Mouse (Mus musculus) layer of hippocampus, postnatal 36 days (tissue): ENCODE measurements around the gene Scn10a. TPM values are rescaled to one million over a fixed set of nuclear protein-coding genes. Genes with fewer than 3 reads are reported as not detected.

Experiments used
- DNase-seq, 2 experiments: peaks; one replicate each; pipeline ENCODE4 v3.0.0; 2022
- total RNA-seq, 2 experiments: library from RNA; stranded (reverse); gene quantifications; 2 replicates each; pipeline ENCODE4 v1.2.3; 2021

The Scn10a gene
- total RNA-seq, 2 experiments from 2014 or later, result not detected

DNA sequence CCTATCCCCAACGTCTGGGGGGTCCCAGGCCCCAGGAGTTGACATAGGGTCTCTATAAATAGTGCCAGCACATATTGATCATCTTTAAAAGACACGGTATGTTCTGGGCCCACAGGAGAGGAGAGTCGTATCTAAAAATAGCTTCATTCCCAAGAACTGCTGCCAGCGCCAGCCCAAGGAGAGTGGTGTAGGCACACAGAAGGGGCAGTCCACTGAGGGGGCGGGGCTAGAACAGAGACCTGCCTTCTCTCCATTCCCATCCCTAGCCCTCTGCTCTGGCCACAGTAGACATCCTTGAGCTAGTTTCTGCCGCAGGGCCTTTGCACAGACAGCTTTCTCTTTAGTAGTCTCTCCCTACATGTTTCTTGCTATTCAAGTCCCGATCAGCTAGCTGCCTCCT lies 144.8 kb downstream of the Scn10a start:
- DNase-seq, result no peak

DNA sequence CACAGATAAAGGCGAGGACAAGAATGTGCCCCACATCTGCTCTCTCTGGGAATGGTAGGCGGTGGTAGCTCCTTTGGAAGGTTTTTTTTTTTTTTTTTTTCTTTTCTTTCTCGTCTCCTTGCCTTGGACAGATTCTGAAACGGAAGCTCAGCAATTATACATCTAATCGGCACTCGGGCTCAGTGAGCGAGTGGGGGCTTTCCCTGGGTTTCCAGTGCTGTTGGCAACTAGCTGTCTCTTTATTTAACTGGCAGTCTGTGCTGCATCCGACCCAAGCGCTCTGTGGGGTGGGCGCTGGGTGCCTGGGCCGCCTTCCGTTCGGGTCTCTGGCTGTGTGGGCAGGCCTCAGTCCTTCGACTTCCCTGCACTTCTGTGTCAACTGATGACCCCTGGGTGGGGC lies 146.1 kb downstream of the Scn10a start:
- DNase-seq, result no peak

DNA sequence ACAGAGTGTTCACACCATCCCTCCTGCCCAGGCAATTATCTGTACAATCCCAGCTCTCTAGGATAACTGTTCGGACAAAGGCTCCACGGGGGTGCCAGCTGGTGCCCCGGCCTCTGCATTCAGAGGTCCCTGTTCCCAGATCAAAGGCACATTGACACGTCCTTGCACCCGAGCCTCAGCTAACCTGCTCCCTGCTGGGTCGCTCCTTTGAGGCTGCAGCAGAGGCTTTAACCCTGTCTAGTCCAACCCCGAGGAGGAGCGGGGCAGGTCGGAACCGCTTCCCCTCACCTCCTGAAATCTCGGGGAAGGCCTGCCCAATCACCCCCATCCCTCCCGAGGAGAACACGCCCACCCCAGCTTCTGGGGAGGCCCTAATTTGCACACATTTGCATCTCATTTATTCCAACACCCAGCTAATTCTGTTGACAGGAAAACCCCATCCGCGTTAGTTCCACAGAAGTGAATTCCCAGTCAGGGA lies 147.7 kb downstream of the Scn10a start:
- no peak for DNase-seq

DNA sequence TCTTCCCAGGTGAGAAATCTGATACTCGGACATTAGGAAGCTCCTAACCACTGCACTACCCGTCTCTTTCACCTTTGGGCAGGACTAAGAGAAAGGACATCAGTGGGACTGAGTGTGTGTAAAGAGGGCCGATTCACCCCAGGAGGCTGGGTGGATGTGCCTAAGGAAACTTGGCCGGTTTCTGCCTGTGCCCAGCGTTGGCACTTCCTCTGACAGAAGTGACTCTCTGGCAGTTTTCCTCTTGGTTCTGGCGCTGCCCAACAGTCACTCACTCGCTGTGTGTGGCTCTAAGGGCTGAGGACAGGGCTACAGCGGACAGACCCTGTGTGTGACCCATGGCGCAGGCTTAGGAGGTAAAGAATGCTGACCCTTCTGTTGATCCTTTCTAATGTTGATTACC lies 148.5 kb downstream of the Scn10a start:
- no peak for DNase-seq

DNA sequence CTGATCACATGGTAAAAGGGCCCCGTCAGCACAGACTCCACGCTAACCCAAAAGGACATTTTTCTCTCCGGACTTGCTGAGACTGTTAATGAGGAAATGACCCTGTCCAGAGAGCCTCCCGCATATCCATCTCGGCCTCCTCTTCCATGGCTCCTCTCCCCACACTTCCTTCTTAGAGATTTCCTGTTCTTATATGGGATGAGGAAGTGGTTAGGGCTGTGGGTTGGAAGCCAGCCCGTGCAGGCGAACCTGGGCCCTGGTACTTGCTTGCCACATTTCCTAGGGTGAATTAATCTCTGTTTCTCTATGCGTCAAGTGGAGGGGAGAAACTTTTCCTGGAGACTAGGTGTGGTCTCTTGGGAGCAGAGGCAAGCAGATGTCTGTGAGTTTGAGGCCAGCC lies 150.4 kb downstream of the Scn10a start:
- DNase-seq, result no peak

DNA sequence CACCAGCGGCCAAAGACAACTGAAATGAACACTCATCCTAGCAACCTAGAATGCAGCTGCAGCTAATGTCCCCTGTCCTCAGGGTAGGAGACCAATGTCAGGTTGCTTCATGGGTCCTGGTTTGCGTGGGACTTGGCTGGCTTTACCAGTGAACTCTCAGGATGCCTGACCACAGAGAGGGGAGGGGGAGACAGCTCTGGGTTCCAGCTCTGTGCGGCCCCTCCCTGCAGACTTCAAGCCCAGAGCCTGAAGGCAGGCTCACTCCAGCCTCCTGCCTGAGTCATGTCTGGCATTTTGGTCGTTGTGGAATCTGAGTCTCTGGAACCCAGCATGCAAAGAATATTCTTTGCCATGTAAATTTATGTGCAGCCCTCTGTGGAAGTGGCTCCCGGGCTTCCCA lies 151.3 kb downstream of the Scn10a start:
- DNase-seq, result no peak

DNA sequence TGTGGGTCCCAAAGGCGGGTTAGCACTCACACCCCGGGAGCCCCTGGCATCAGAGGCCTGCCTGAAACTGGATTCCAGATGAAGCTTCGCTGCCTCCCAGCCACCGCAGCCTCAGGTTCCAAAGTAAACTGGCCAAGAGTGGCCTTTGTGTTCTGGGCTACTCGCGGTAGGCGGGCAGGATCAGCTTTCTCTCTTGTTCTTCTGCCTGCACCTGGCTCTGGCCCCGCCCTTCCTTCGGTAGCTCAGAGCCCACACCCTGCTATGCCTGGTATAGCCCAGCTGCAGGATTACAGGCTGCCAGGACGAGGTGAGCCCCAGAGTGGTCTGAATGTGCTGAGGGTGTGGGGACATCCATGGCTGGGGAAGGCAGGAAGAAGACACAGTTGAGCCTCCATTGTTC lies 152.9 kb downstream of the Scn10a start:
- no peak for DNase-seq

DNA sequence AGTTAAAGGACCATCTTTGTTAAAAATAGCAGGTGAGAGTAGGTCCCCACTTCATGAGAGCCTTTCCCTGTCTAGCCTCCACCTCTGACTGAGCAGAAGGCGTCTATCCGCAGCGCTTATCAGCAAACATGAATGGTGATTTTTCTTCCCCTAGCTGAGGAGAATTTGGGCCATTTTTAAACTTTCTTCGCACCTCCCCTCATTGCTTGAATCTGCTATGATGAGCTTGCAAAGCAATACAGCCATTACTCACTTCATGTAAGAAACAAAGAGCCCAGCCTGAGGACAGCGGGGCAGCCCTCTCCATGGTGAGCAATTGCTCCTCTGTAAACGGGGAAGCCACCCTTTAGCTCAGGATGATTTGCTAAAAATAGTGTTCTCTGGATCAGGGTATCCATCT lies 154.3 kb downstream of the Scn10a start:
- no peak for DNase-seq

DNA sequence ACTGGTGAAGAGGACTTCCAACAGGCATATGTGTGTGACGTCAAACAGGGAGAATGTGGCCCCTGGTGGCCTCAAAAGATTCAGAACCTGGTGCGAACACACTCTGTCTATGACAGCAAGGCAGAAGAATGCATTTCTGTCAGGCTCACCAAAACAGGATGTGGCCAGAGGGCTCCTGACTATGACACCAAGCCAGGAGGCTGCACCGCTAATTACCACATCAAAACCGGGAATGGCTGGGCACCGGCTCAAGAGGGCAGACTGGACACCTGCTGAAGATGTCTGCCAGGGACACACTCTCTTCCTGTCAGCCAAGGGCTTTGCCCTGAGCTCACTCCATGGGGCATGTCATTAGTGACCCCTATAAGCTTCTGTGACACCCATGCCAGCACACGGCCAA lies 155.5 kb downstream of the Scn10a start:
- DNase-seq, result no peak

DNA sequence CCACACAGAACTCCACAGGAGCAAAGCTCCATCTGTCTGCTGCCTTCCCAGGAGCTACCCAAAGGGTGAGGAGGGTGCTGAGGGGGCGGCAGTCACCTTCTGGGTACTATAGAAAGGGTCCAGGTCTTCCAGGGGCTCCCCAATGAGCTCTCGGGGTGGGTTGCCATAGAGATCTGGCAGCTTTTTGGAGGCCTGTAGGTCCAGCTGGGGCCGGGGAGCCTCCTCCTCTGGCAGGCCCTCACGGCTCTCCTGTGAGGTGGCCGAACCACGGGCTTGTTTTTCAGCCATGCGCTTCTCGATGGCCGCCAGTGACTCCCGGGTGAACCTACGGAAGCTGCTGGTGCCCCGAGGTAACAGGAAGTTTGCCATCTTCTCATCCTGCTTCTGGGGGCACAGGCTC lies 156.9 kb downstream of the Scn10a start:
- no peak for DNase-seq

DNA sequence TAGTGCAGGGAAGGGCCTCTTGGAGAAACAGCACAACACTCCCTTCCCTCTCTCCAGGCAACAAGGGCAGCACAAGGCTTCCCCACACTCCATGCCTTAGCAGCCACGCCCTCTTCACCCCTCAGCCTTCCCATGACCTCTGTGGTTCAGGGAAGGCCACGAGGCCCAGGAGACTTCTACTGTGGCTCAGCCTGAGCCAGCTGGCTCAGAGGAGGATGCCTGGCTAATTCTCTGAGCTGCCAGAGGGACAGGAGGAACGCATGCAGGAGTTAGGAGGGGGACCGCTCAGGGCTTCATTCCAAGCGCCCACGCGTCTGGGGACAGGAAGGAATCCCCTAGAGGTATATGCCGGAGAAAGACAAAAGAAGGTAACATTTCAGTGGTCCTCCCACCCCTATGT lies 157.4 kb downstream of the Scn10a start:
- no peak for DNase-seq

DNA sequence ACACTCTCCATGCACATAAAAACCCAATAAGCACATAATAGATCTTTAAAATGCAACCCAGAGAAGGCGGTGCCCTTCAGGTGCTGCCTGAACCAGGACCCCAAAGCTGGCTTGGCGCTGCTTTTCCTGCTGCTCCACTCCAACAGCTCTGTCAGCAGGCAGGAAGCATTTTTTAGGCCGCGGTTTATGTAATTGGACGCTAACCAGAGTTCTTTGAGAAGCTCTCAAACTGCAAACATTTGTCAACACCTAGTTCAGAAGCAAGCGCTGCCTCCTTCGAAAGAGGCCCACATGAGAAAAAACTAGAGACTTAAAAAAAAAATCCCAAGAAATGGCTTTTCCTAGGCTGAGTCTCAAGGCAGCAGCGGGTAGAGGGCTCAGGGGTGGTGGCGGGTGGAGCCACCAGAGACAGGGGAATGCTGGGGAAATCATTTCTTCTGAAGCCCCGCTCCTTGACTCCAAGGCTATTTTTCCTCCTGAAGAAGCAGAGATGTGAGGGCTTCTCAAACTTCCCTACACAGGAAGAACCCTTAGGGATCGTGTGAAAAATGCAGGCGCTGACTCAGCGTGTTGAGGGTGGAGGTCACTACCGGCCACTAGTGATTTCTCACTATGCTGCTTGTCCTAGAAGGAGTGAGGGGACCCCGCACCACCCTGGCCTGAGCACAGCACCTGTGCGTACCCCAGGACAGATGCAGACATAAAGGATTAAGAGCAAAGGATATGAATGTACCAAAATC lies 159.4 kb downstream of the Scn10a start:
- no peak for DNase-seq

Other genes with a start within 250 kb of the Scn10a start
- gene Scn5a, start 140.3 kb downstream of the Scn10a start, total RNA-seq, result 1 to 10 TPM in 1 of 2 experiments, under 1 TPM in 1; 0.91 to 1.2 TPM
- not detected for gene Scn11a, start 106.1 kb upstream of the Scn10a start, total RNA-seq
- gene Wdr48, start 175.6 kb upstream of the Scn10a start, total RNA-seq, result 10 to 100 TPM; 69.2 to 79.7 TPM
- gene Gorasp1, start 218.2 kb upstream of the Scn10a start, total RNA-seq, result 10 to 100 TPM; 33.4 to 35.2 TPM
- gene Ttc21a, start 218.3 kb upstream of the Scn10a start, total RNA-seq, result under 1 TPM; 0.80 to 0.86 TPM